Mouse (Mus musculus) E14TG2a.4 (cell line): ENCODE measurements around the gene Rhof.

Source experiments
- H3K27me3 ChIP-seq: 2 replicates; pipeline ENCODE4 v1.6.1; 2014; ENCODE audit warnings: low read length, control low read depth; ENCODE audit not compliant: insufficient read depth
- H3K36me3 ChIP-seq: 2 replicates; pipeline ENCODE4 v1.6.1; 2014; ENCODE audit warnings: low read length, control low read depth; ENCODE audit not compliant: insufficient read depth
- H3K4me1 ChIP-seq: replicated peaks from 2 replicates; pipeline ENCODE4 v1.6.1; 2014; ENCODE audit warnings: low read depth, low read length, control low read depth
- H3K4me3 ChIP-seq: replicated peaks from 2 replicates; pipeline ENCODE4 v1.5.1; 2014; ENCODE audit warnings: mild to moderate bottlenecking, low read length
- H3K9me3 ChIP-seq: 2 replicates; pipeline ENCODE4 v1.6.1; 2014; ENCODE audit warnings: low read length, control low read depth
- CTCF ChIP-seq: conservative IDR thresholded peaks from 2 replicates; pipeline ENCODE4 v1.5.1; 2014; ENCODE audit warnings: low read length
- NANOG ChIP-seq: IDR thresholded peaks from 2 replicates; pipeline ENCODE4 v1.6.1; 2014; ENCODE audit warnings: borderline replicate concordance, low read length, mixed read lengths
- POU5F1 ChIP-seq: IDR thresholded peaks from 2 replicates; pipeline ENCODE4 v1.6.1; 2014; ENCODE audit warnings: low read length, borderline replicate concordance

The Rhof gene

DNA sequence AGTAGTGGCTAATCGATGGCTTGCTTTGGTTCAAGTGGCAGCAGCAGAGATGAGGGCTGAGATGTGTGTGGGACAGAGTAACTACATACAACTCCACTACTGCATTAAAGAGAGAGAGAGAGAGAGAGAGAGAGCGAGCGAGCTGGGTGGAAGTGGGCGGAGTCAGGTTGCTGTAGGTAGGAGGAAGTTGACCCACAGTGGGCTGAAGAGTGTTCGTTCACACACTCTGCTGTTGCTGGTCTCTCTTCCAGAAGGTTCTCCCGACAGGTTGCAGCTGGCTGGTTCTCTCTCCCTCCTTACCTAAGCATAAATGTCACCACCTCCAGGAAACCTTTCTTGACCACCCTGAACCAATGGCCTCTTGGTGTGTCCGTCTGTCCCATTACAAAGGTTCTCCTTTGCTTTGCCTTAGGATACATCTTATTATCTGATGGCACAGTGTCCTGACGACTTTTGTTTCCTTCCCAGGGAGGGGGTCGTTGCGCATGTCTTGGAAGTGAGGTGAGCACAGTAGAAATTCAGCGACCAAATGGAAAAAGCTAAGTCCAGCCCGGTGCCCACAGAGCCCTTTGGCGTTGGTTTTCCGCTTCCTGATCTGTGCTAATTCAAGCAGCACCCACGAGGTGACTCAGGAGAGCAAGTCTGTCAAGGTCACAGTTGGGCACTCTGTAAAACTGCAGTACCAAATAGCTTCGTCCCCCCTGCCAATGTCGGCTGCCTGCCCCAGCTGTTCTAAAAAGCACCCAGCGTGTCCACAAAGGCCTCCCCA lies 6.7 kb downstream of the Rhof start:
- Histone ChIP-seq H3K4me1 (peaks cover 50% of the 10 kb centered on the region), H3K4me3 (no peak overlapping the region), H3K9me3 (0 out of 2 replicates have a peak, but pooled peaks cover 3% of the 10 kb centered on the region), H3K27me3 (peaks cover 43% of the 10 kb centered on the region), H3K36me3 (peaks cover 5% of the 10 kb centered on the region)
- TF ChIP-seq POU5F1 = no peak
- no peak for TF ChIP-seq CTCF
- TF ChIP-seq NANOG = no peak

DNA sequence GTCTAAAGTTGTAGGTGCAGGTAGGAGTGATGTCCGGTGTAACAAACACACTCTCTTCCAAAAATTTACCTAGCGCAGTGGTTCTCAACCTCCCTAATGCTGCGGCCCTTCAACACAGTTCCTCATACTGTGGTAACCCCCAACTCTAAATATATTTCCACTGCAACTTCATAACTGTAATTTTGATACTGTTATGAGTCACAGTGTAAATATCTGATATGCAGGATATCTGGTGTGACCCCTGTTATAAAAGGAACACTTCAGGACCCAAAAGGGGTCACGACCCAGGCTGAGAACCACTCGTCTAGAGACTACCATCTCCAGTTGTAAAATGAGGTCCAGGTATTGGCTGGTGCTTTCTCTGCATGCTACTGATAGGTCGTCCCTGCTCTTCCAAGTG lies 7.4 kb downstream of the Rhof start:
- peaks cover 5% of the 10 kb centered on the region for H3K36me3 ChIP-seq
- TF ChIP-seq NANOG (no peak), POU5F1 (no peak), CTCF (no peak)
- 0 out of 2 replicates have a peak, but pooled peaks cover 3% of the 10 kb centered on the region for H3K9me3 ChIP-seq
- peaks cover 52% of the 10 kb centered on the region for H3K4me1 ChIP-seq
- no peak overlapping the region for H3K4me3 ChIP-seq
- peaks cover 44% of the 10 kb centered on the region for H3K27me3 ChIP-seq

GRCm38 (mm10) chr5:123122181-123122580 lies 10.3 kb downstream of the Rhof start:
- peaks cover 48% of the 10 kb centered on the region for H3K4me1 ChIP-seq

GRCm38 (mm10) chr5:123120624-123121215 lies 11.8 kb downstream of the Rhof start:
- peaks cover 48% of the 10 kb centered on the region for H3K4me1 ChIP-seq
- peaks cover 38% of the 10 kb centered on the region for H3K27me3 ChIP-seq
- 0 out of 2 replicates have a peak, but pooled peaks cover 3% of the 10 kb centered on the region for H3K9me3 ChIP-seq
- peaks cover 21% of the 10 kb centered on the region for H3K36me3 ChIP-seq
- H3K4me3 ChIP-seq = peak overlapping the region; percentile 68
- no peak for TF ChIP-seq POU5F1
- TF ChIP-seq NANOG = no peak
- no peak for TF ChIP-seq CTCF

More at GRCm38 (mm10) chr5:123122181-123122580, 10.3 kb downstream of the Rhof start:
- Histone ChIP-seq H3K36me3 (peaks cover 16% of the 10 kb centered on the region), H3K27me3 (peaks cover 39% of the 10 kb centered on the region), H3K9me3 (0 out of 2 replicates have a peak, but pooled peaks cover 3% of the 10 kb centered on the region), H3K4me3 (no peak overlapping the region)
- TF ChIP-seq CTCF = peak; percentile 79
- no peak for TF ChIP-seq NANOG
- no peak for TF ChIP-seq POU5F1

DNA sequence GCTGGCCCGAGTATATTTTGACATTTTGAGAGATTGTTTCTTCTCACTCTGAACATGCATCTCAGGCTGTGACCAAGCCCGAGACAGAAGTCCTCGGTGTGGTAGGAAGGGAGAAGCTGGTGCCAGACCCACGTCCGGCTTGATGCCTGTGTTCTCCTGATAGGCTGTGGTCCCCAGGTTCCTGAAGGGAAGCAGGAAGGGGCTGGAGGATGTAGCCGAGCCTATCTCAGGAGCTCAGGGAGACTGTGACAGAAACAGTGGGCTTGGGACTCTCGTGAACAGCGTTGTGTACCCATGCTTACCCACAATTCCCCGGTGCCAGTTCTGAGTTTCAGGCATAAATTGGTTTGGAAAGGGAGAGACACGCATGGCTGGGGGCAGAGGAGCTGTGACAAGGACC lies 13.7 kb downstream of the Rhof start:
- TF ChIP-seq CTCF (no peak), NANOG (no peak), POU5F1 (no peak)
- H3K4me3 ChIP-seq = no peak overlapping the region
- H3K27me3 ChIP-seq = peaks cover 38% of the 10 kb centered on the region
- peaks cover 56% of the 10 kb centered on the region for H3K4me1 ChIP-seq
- H3K36me3 ChIP-seq = peaks cover 21% of the 10 kb centered on the region
- H3K9me3 ChIP-seq = 0 out of 2 replicates have a peak, but pooled peaks cover 3% of the 10 kb centered on the region

- Histone ChIP-seq H3K4me1 (peaks cover 56% of the 10 kb centered on the region), H3K4me3 (no peak overlapping the region), H3K27me3 (peaks cover 38% of the 10 kb centered on the region), H3K36me3 (peaks cover 21% of the 10 kb centered on the region), H3K9me3 (0 out of 2 replicates have a peak, but pooled peaks cover 3% of the 10 kb centered on the region)
- TF ChIP-seq CTCF = no peak
- TF ChIP-seq POU5F1 = no peak
- no peak for TF ChIP-seq NANOG
These were observed 14.7 kb downstream of the Rhof start for GRCm38 (mm10) chr5:123117773-123118172.

- Histone ChIP-seq H3K4me1 (peaks cover 56% of the 10 kb centered on the region), H3K27me3 (peaks cover 38% of the 10 kb centered on the region), H3K9me3 (0 out of 2 replicates have a peak, but pooled peaks cover under 1% of the 10 kb centered on the region), H3K36me3 (peaks cover 21% of the 10 kb centered on the region), H3K4me3 (no peak overlapping the region)
- TF ChIP-seq CTCF (peak; percentile 60), NANOG (no peak)
These were observed 15.2 kb downstream of the Rhof start for GRCm38 (mm10) chr5:123117257-123117656.

- Histone ChIP-seq H3K9me3 (no peaks in the 10 kb centered on the region), H3K4me3 (no peak overlapping the region), H3K27me3 (peaks cover 36% of the 10 kb centered on the region), H3K4me1 (peaks cover 47% of the 10 kb centered on the region), H3K36me3 (peaks cover 21% of the 10 kb centered on the region)
- TF ChIP-seq POU5F1 (no peak), NANOG (no peak), CTCF (no peak)
These were observed 16.4 kb downstream of the Rhof start for GRCm38 (mm10) chr5:123116080-123116479.
